Mouse (Mus musculus) CD4-positive naive resting alpha-beta T cell, adult 76 days (primary cell): ENCODE data around the gene Tdrd6. TPM values are rescaled to one million over a fixed set of nuclear protein-coding genes. Genes with fewer than 3 reads are reported as not detected.

ENCODE experiments used
- total RNA-seq: library from RNA; stranded (reverse); gene quantifications from one replicate; pipeline ENCODE4 v1.2.4, GENCODE M21; 2023

Tdrd6 gene
- not detected for total RNA-seq

GRCm38 (mm10) chr17:43629496-43630426 is at the start of gene Tdrd6:
TSS of gene Tdrd6 (minus strand) at chr17:43630299.

GRCm38 (mm10) chr17:43667290-43667843 is 37.3 kb upstream of the Tdrd6 start, which contains the start of gene Cyp39a1:
TSS of gene Cyp39a1 (plus strand) at chr17:43667425.

GRCm38 (mm10) chr17:43666576-43667289 is 36.6 kb upstream of the Tdrd6 start, which contains the start of gene Slc25a27:
TSS of gene Slc25a27 (minus strand) at chr17:43667214.

GRCm38 (mm10) chr17:43567992-43568888 is 61.9 kb downstream of the Tdrd6 start, which contains the start of gene Pla2g7:
TSS of gene Pla2g7 (plus strand) at chr17:43568098.

Other genes starting within 250 kb of the Tdrd6 start
- gene Mep1a, start 127.5 kb downstream of the Tdrd6 start, total RNA-seq = not detected
- not detected for gene Ankrd66, start 86.7 kb downstream of the Tdrd6 start, total RNA-seq
- gene Pla2g7, start 62.2 kb downstream of the Tdrd6 start, total RNA-seq = 4.3 TPM
- gene Slc25a27, start 36.9 kb upstream of the Tdrd6 start, total RNA-seq = 9.4 TPM
- gene Cyp39a1, start 37.1 kb upstream of the Tdrd6 start, total RNA-seq = 3.6 TPM
- gene Rcan2, start 171.1 kb upstream of the Tdrd6 start, total RNA-seq = not detected